Mouse (Mus musculus): ENCODE measurements around the gene Cacna1d.

- TF ChIP-seq CTCF (IDR thresholded peaks at IDR 0.05; ENCODE audit: low read depth): no peak
- TF ChIP-seq EP300 (IDR thresholded peaks at IDR 0.05; ENCODE audit: low read depth): no peak
Measured at GRCm38 (mm10) chr14:30045704-30046220, 445.5 kb downstream of the Cacna1d start.

All from heart, postnatal 0 days (tissue).